Mouse (Mus musculus) cerebellum, adult 18-20 months (tissue): ENCODE results near the gene Tmem121.
A peak's percentile ranks its signal among the peaks of the same experiment; 100 is the strongest.

Experiments
- DNase-seq, 2 experiments: peaks; one replicate each; pipeline ENCODE4 v3.0.0; 2021

Gene Tmem121

DNA sequence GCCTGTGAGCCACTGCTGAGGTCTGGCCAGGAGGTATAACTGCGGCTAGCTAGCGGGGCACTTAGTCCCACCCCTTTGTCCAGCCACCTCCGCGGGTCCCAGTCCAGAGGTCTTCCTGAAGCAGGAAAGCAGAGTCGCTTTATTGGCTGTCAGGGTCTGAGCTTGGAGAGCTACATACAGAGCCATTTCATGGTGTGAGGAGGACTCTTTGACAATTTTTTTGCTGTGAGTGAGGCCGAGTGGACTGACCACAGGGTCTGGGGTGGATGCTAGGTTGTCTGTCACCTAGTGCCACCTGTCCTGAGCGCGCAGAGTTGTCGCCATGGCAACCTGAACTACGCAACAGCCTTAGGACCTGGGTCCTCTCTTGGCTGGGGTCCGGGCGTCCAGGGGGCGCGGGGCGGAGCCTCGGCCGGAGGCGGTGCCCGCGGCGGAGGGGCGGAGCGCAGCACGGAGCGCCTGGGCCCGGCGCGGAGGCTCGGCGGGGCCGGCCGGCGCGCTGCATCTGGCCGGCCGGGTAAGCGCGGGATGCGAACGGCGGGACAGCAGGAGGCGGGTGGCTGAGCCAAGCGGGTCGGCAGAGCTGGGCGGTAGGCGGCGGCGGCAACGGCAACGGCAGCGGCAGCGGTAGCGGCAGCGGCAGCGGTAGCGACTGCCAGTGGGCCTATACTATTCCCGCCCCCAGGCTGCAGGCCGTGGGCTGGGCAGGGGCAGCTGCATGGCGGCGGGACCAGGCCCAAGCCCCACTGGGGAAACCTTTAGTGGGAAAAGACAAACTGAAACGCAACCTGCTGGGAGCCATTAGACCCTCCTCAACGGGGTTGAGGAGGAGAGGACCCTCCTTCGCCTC lies at the start of gene Tmem121:
Tmem121 (plus strand) TSS at position 489 of the 850 bp plus-strand sequence.
- DNase-seq: peak; percentile 59 to 73

DNA sequence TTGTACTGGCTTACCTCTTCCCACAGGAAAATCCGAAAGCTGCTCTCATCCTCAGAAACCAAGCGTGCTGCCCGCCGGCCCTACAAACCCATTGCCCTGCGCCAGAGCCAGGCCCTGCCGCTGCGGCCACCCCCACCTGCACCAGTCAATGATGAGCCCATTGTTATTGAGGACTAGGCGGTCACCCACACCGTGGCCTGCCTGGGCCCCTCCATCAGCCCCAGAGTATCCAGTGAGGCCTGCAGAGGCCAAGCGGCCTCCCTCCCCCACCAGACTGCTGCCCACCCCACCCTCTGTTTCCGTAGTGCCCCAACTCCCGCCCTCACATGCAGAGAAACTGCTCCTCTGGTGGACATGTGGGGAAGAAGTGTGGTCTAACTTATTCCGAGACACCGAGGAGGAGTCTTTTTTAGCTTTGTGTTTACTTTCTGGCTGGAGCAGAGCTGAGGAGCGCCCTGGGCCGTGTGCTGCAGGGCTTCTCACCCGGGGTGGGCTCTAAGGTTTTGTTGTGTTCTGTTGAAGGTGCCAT lies 49.2 kb upstream of the Tmem121 start:
- DNase-seq: no peak

DNA sequence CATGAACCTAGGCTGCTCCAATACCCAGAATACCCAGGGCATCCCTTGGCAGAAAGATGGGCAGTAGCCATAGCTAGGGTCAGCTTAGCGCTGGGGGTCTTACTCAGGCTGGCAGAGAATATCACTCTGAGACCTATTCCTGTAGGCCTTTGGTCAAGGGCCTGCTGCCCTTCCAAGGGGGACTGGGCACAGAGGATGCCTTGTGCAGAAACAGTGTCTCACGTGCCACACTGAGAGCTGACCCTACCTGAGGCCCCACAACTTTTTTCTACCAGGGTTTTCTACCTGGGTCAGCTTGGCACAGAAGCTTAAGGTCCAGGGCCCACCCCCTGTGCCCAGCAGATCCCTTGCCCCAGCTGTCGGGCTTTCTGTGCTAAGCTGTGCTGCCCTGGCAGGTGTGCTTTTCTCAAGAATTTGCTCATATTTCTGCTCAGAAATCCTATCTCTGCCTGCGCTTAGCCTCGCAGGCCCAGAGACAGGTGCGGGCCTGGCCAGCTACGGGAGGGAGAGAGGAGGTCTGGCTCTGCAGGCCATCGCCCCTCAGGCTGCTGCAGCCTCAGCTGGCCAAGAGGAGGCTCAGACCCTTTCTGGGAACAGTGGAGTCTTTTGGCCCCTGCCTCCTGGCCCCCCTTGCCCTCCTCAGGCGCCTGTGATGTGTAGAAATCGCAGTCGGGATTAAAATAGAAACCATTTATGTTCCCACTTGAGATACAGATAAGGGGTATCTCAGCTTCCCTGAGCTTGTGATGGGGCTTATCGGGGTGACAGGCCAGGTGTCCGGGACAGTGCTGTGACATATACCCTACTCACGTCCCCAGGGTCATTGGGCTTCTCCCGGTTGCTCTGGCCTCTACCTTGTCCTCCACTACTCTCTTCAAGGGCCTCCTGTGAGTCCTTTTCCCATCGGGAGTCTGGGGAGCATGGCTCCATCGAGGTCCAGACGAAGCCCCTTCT lies 48.2 kb upstream of the Tmem121 start:
- no peak for DNase-seq

DNA sequence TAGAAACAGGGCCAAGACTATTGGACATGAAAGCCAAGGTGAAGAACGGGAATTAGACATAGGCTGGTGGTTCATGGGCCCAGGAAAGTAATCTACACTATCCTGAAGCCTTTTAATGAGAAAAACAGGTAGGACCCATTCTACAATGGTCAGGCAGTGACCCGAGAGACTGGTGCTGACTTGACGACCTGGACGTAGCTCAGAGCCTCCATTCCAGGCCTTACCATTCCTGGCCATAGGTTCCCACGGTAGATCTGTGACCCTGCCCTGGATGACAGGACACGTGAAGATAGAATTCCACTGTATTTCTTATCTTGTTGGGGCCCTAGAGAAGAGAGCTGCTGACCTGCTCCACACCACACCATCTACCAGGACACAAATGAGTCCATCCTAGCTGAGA lies 47.4 kb upstream of the Tmem121 start:
- DNase-seq: no peak

DNA sequence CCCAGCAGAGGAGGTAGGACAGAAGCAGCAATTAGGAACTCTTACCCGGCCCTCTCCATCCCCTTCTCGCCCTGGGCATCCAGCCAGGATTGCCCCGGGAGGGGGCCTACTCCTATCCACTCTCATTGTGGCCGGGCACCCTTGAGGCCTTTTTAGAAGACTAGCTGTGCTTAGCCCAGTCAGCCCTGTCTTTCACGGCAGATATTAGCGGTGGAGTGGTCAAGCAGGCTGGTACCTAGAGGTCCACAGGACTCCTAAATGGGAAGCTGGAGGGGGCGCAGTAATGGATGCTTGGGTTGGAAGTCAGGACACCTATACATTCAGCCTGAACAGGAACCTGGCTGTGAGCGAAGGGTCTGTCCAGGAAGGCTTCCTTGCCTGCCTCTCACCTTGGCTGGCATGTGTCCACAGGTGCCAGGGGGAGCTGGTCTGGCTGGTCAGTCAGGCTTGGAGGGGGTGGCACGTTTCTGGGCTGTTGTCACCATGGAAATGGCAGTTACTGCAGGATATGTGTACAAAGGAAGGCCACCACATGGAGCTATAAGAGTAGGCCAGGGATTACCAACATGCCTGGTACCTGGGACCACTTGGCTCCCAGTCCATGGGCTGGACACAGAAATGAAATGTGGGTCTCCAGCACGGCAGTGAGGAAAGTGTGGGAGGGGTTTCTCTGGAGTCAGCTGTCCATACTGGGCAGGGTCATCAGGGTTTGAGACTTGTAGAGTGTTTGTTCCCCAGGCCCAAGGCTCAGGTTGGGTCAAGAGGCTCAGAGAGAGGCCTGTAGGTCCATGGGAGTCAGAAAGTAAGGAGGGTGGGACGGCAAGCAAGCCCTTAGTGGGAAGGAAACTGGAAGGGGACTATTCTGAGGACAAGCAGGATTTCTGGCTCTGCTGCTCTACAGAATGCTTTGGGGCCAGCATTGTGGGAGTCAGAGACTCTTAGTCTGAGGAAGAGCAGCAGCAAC lies 46.5 kb upstream of the Tmem121 start:
- DNase-seq: no peak

DNA sequence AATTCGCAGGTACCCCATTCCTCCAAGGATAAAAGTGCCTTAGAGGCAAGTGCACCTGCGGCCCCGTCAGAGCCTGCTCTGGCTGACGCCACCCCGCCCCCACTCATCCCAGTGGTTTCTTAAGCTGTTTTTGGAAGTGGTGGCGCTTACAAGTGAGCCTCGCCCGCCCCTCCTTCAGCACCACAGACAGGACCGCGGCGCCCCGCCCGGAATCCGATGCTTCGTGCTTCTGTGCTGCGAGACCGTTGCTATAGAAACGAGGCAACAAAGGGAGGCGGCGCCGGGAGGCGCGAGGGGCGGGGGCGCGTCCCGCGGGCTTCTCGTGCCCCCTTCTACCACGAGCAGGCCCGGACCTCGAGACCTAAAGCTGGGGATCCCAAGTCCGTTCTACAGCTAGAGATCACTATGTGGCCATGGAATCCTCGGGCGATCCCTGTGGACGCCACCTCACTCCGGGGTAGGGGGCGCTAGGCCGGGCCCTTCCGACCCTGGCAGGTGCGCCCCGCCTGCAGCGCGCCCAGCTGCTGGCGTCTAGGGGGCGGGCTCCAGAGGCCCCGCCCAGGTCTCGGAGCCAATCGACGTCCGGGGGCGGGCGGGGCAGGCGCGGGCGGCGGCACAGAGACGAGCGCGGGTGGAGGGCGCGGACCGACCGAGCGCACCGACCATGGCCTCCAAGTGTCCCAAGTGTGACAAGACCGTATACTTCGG lies 45.7 kb upstream of the Tmem121 start, which contains the start of gene Crip2:
Crip2 (plus strand) TSS at position 329 of the 708 bp plus-strand sequence.
- DNase-seq: peak; percentile 45

DNA sequence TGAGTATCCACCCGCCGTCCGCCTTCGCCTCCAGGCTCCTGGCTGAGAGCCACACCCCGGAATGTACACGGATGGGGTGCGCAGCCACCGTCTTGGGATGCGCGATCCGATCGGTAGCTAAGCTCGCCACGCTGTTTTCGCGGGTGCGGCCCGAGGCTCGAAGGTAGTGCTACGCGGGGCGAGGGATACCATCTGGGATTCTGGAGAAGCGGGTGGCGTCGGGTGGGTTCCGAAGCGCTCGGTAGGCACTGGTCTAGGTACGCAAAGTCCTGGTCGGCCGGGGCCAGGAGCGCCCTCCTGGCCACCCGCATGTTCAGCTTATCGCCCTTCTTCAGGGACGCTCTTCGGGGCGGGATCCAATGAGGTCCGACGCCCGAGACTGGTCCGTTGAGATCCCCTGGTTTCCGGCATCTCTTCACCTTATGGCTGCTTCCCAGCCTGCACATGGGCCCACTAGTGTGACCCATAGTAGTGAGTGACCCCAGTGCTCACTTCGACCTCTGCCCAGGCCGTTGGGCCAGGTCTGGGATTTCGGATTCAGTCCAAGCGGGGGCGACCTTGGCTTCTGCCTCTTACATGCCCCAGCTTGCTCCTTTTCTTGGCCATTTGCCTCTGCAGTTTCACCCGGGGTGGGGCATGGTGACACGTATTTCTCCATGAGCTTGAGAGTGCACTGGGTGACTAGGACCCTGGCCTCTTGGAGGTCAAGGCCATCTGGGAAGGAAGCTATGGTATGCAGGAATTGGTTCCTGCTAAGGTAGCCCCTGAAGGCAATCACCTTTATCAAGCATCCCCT lies 44.9 kb upstream of the Tmem121 start:
- no peak for DNase-seq

DNA sequence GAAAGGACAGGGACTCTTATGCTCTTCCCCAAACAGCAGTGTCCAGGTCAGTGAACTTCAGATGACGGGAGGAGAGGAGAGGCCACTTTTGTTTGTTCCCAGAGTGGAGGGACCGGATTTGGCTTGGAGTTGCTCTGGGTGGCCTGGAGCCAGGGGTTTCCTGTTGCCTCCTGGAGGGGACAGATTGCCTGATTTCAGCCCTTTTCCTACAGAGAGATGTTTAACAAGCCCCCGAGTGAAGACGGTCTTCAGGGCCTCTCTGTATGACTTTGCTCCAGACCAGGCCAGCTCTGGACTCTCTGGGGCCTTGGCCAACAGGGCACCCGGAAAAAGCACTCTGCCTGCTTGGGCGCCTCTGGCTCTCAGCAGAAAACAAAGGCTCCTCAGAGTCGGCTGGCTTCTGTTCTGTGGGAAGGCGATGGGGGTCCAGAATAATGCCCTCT lies 44.2 kb upstream of the Tmem121 start:
- DNase-seq: peak in 1 of 2 experiments; percentile 23

DNA sequence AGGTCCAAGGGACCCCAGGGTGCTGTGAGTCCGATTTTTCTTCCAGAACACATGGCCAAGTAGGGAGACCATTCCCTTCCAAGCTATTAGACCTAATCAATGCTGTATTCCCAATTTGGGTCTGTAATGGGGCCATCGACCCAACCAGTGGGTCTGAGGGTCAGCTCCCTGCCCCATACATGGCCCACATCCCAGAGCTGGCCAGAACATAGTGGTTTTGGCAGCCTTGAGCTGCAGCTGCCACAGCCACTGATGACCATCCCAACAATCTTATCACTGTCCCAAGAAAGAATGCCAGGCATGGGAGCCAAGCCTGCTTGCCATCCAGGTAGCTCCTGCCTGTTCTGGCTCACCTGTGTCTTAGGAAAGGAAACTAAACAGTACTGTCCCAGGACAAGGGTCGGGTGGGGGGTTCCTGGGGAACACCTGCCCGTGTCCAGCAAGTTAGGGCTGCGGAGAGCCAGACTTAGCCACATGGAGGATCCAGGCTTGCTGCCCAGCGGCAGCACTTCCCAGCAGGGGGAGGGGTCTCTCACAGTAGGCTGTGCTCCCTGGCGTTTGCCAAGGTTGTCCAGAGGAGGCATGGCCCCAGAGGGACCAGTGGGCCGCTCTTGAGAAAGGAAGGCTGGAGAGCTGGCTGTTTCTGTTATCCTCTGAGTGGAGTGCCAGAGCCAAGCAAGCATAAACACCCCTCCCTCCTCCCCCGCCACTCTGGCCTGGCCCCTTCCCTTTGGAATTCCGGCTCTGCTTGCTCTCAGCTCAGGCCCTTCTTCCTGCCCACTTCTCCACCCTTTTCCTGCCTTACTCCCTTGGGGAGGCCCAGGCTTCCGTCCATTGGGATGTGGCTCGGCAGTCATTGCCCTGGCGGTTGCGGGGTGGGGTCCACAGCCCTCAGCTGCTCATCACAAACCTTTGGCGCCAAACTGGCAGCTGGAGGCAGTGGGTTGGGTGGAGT lies 43.4 kb upstream of the Tmem121 start:
- DNase-seq: peak in 1 of 2 experiments; percentile 28

DNA sequence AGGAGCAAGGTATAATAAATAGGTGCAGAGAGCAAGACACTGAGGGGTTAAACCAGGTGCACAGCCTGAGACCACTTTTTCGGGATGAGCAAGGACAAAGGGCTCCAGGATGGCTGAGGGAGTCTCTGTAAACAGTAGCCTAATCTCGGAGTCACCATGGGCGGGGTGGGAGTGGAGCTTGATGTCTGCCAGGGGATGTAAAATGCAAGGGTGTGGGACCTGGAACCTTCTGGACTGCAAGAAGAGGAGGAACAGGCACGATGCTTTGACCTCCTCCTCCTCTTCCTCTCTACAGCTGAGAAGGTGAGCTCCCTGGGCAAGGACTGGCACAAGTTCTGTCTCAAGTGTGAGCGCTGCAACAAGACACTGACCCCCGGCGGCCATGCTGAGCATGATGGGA lies 42.6 kb upstream of the Tmem121 start:
- no peak for DNase-seq

DNA sequence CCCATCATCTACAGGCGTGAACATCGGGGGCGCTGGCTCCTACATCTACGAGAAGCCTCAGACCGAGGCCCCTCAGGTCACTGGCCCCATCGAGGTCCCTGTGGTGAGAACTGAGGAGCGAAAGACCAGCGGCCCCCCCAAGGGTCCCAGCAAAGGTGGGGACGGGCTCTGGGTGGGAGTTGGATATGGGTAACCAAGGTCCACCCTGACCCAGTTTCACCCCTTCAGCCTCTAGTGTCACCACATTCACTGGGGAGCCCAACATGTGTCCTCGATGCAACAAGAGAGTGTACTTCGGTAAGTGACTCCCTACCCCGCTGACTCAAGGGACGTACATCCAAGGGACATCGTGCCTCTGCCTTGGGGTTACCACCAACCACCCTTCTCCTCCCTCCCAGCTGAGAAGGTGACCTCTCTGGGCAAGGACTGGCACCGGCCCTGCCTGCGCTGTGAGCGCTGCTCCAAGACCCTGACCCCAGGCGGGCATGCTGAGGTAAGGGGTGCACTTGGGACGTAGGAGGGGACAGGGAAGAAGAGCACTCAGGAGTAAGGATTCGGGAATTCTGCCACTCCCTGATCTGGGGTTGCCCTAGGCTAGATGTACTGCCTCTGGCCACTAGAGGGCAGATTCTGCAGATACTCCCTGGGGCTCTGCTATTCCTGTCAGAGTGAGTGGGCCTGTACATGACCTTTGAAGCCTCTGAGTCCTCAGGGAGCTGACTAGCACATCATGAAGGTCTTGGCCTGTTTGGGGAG lies 41.6 kb upstream of the Tmem121 start:
- DNase-seq: peak in 1 of 2 experiments; percentile 48

DNA sequence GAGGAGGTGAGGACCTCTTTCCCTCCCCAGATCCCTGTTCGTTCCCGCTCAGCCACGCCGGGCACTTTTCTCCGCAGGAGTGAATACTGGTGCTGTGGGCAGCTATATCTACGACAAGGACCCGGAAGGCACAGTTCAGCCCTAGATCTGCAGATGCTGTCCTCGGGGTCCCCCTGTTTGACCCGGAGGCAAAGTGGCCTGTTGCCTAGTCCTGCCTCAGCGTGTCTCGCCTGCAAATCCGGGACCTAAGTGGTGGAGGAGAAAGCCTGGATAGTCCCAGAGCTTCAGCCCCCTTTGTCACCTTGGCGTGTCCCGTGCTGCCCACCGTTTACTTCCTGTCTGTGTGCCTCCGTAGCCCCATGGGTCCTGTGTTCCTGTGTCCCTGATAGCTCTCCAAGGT lies 40.8 kb upstream of the Tmem121 start:
- DNase-seq: no peak

DNA sequence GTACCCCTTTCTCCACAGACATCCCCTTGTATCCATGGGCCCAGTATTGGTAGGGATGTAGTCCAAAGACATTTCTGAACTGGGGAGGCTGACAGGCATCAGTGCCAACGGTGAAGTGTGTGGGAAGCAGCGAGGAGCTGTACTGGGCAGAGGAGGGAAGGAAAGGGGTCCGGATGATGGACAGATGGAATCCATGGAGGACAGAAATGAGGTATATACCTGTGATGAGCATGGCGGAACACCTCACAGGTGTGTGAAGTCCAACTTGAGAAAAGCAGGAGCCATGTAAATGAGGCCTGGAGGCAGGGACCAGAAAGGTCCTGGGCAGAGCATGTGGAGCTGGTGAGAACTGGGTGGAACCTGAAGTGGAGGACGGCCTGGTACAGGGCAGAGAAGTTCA lies 40.1 kb upstream of the Tmem121 start:
- DNase-seq: no peak

DNA sequence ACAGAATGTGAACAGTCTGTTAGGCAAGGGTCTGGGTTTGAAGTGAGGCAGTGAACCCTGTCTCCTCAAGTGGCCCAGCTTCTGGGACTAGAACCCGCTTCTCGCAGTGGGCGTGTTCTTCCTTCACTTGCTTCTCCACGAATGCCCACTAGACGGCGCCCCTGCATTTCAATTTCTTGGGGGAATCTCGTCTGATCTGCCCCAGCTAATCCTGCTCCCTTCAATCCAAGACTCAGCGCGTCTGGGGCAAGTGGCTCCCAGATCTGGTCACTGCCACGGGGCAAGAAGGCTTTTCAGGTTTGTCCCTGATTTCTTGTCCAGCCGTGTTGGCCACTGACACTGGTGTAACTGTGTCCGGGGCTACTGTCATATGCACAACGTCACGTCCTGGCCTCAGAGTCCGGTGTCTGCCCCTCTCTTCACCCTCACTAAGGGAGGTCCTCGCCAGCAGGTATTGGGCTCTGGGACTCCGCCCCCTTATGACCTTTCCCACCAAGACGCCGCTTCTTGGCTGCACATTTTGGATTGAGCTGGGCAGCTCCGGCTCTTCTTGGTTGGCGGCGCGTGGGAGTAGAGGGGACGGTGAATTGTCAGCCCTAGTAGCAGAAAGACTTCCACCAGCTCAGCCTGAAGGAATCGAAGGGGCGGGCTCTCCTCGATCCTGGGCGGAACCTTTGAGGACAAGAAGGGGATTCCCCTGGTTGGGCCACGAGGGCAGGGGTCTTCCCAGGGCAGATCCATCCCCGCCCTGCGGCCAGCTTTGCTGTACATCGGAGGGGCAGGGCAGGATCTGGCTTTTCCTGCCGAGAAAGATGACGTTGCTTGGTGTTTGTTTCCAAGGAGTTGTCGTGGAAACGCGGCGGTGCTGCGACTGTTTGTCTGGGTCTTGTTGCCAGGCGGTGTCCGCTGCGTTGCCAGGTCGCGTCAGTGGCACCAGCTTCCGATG lies 39.3 kb upstream of the Tmem121 start, which contains the start of gene Crip1:
Crip1 (plus strand) TSS at position 205 of the 946 bp plus-strand sequence.
- peak; percentile 85 to 89 for DNase-seq

DNA sequence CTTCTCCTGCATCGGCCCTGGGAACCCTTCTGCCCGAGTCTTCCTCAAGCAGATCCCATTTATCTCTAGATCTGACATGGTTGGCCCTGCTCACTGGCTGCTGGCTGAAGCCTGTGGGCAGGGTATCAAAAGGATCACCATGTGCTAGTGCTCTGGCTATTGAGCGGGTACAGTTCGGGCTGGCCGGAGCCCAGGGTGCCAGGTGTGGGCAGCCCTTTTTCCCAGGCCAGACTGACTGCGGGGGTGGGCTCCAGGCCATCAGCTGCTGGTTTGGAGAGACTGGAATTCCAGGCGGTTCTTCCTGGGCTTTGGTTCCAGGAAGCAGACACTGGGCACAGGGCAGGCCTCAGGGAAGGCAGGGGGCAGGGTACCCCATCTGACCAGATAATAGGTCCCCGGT lies 38.2 kb upstream of the Tmem121 start:
- DNase-seq: peak; percentile 72 to 78

DNA sequence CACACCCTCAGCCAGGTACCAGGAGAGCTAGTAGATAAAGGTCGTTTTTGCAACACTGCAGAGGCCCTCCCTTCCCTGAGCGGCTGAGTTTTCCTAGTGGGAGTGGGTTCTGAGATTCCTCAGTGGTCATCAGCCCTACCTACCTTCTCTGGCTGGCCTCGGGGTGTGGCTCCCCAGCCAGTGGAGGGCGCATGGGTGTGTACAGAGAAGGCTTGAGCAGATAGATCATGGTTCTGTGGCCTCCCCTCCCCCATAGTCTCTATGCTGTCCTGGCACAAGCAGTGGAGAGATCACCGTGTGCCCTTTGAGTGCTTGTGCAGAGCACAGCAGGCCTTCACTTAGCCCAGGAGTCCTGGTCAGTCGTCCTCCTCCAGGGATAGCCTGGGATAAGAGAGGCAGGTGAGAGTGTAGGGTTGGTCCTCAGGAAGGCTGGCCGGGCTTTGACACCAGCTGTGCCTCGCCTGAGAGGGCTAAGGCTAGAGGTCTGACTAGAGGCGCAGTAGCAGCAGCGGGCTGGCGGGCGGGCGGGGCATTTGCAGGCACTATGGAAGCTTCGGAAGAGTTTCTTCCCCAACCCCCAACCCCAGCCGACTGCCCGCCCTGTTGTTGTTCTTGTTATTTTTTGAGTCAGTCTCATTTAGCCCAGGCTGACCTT lies 37.2 kb upstream of the Tmem121 start:
- DNase-seq: no peak

DNA sequence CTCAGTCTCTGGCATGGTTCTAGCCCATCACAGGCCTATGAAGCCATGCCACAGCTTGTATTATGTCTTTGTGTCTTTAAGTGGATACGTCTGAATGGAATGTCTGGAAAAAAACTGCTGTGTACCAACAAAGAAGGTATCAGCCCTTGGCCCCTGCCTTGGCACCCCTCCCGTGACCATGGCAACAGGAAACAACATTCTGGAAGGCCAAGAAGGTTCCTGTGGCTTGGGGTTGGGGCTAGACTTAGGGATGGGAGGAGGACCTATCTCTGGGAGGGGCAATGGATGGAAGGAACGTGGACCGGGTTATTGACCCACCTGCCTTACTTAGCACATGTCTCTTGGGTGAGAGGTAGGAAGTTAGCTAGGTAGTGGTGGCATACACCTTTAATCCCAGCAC lies 36.4 kb upstream of the Tmem121 start:
- DNase-seq: no peak
